Mouse (Mus musculus) heart, embryonic 11.5 days (tissue): Measurements from ENCODE around the gene Ostf1. TPM values are rescaled to one million over a fixed set of nuclear protein-coding genes. Genes with fewer than 3 reads are reported as not detected.
"Not testable (repeated sequence)": the region's sequence is repeated elsewhere in the genome, so short reads cannot be mapped to it uniquely, and the experiment has no call there.

Source experiments
- ATAC-seq: fragments of 200-750 bp; cut with Nextera tagmentation; replicated peaks from 2 replicates; pipeline ENCODE4 v1.8.0; 2017; ENCODE audit warnings: moderate library complexity; ENCODE audit not compliant: insufficient number of reproducible peaks, low FRiP score, low TSS enrichment
- H3K27ac ChIP-seq: fragments of 300-500 bp; sonication (generic); 2 replicates; pipeline ENCODE4 v1.5.1; 2014; ENCODE audit warnings: mild to moderate bottlenecking, low read depth, low read length
- H3K27me3 ChIP-seq: fragments of 300-500 bp; sonication (generic); 2 replicates; pipeline ENCODE4 v1.6.1; 2014; ENCODE audit warnings: mild to moderate bottlenecking, low read length, mixed read lengths; ENCODE audit not compliant: control insufficient read depth, insufficient read depth
- H3K36me3 ChIP-seq: fragments of 300-500 bp; sonication (generic); 2 replicates; pipeline ENCODE4 v1.6.1; 2014; ENCODE audit warnings: mild to moderate bottlenecking, low read length, moderate library complexity, mixed read lengths; ENCODE audit not compliant: control insufficient read depth, insufficient read depth
- H3K4me1 ChIP-seq: fragments of 300-500 bp; sonication (generic); 2 replicates; pipeline ENCODE4 v1.6.1; 2014; ENCODE audit warnings: low read length; ENCODE audit not compliant: control insufficient read depth, insufficient read depth
- H3K4me2 ChIP-seq: fragments of 300-500 bp; sonication (generic); 2 replicates; pipeline ENCODE4 v1.6.1; 2014; ENCODE audit warnings: mild to moderate bottlenecking, moderate library complexity
- H3K4me3 ChIP-seq: fragments of 300-500 bp; sonication (generic); 2 replicates; pipeline ENCODE4 v1.5.1; 2014; ENCODE audit warnings: low read depth, low read length
- H3K9ac ChIP-seq: fragments of 300-500 bp; sonication (generic); 2 replicates; pipeline ENCODE4 v1.6.1; 2014; ENCODE audit warnings: mild to moderate bottlenecking, low read depth, low read length, moderate library complexity
- H3K9me3 ChIP-seq: fragments of 300-500 bp; sonication (generic); replicated peaks from 2 replicates; pipeline ENCODE4 v1.6.1; 2016; ENCODE audit warnings: low read length; ENCODE audit not compliant: control insufficient read depth
- WGBS: fragments of 180-500 bp; shearing (Covaris S2); extraction: QIAGEN DNeasy Blood & Tissue Kit; methylation state at CpG from one replicate; pipeline ENCODE4 v1.1.7; 2014; ENCODE audit not compliant: insufficient replicate concordance; 5-methylcytosine and 5-hydroxymethylcytosine counted together
- polyA plus RNA-seq: library from polyadenylated mRNA; unstranded; fragments of >200 nt; fragmentation: Nextera tagmentation; extraction: Ambion mirVana; gene quantifications from 2 replicates; pipeline ENCODE4 v1.2.1, GENCODE M21; 2014

Gene Ostf1
- polyA plus RNA-seq, 1 experiment from 2014 or later, result 60.2 TPM

DNA sequence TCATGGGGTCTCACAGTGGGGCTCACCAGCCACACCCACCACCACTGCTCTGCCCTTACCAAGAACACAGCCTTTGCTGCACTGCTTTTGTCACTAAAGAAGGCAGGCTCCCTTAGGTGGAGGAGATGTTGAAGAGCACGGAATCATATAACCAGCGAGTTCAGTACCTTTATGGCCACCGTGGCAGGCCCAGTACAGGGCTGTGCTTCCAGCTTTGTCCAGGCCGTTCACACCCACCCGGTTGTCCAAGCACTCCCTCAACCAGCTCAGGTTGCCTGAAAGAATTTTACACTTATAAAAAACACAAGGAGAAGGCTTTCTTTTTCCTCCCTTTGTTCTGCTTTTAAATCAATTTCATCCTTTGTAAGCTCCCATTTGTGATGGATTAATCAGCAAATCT lies 41.4 kb downstream of the Ostf1 start:
- no peak overlapping the region for H3K27ac ChIP-seq
- no peaks in the 10 kb centered on the region for H3K9me3 ChIP-seq
- H3K4me2 ChIP-seq, result no peak overlapping the region
- no peak overlapping the region for H3K4me3 ChIP-seq
- 72% methylated on average over 5 of the region's 5 CpGs for WGBS
- H3K9ac ChIP-seq, result no peak overlapping the region
- no peaks in the 10 kb centered on the region for H3K36me3 ChIP-seq
- H3K27me3 ChIP-seq, result no peaks in the 10 kb centered on the region
- ATAC-seq, result no peak
- H3K4me1 ChIP-seq, result peaks cover 6% of the 10 kb centered on the region; the same call in 1 of the 2 replicates

- Histone ChIP-seq H3K27me3 (no peaks in the 10 kb centered on the region), H3K27ac (no peak overlapping the region), H3K36me3 (no peaks in the 10 kb centered on the region; the same call in 1 of the 2 replicates), H3K9ac (no peak overlapping the region), H3K9me3 (no peaks in the 10 kb centered on the region), H3K4me3 (no peak overlapping the region), H3K4me2 (no peak overlapping the region), H3K4me1 (peaks cover 6% of the 10 kb centered on the region; the same call in 1 of the 2 replicates)
- 90% methylated on average over 8 of the region's 8 CpGs for WGBS
- ATAC-seq, result no peak
Observed at GRCm38 (mm10) chr19:18589276-18589675, 42.3 kb downstream of the Ostf1 start.

- ATAC-seq, H3K9me3 ChIP-seq, H3K36me3 ChIP-seq, H3K4me1 ChIP-seq, H3K4me2 ChIP-seq, H3K27ac ChIP-seq, H3K9ac ChIP-seq, H3K27me3 ChIP-seq, H3K4me3 ChIP-seq: not testable (repeated sequence)
- WGBS, result 94% methylated on average over 10 of the region's 10 CpGs
Observed at GRCm38 (mm10) chr19:18588801-18589200, 42.8 kb downstream of the Ostf1 start.

DNA sequence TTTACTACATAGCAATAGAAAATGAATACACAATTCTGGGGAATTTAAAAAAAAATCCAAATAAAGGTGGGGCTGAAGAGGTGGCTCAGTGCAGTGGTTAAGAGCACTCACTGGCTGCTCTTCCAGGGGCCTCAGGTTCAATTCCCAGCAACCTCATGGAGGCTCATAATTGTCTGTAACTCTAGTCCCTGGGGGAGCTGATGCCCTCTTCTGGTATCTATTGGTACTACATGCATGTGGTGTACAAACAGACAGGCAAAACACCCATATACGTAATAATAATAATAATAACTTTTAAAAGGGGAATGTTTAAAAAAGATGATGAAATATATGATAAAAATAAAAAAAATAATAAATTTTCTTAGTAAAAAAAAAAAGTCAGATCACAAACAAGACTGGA lies 43.4 kb downstream of the Ostf1 start:
- Histone ChIP-seq H3K4me3 (no peak overlapping the region), H3K27me3 (no peaks in the 10 kb centered on the region), H3K9ac (no peak overlapping the region), H3K4me1 (peaks cover 6% of the 10 kb centered on the region; the same call in 1 of the 2 replicates), H3K9me3 (no peaks in the 10 kb centered on the region), H3K36me3 (no peaks in the 10 kb centered on the region; the same call in 1 of the 2 replicates), H3K27ac (no peak overlapping the region), H3K4me2 (no peak overlapping the region)
- ATAC-seq, result no peak
- WGBS, result 95% methylated on average over 1 of the region's 1 CpGs

- Histone ChIP-seq H3K4me3 (no peak overlapping the region), H3K4me2 (no peak overlapping the region), H3K27ac (no peak overlapping the region), H3K9ac (no peak overlapping the region), H3K27me3 (no peaks in the 10 kb centered on the region), H3K4me1 (0 out of 2 replicates have a peak, but pooled peaks cover 3% of the 10 kb centered on the region), H3K36me3 (no peaks in the 10 kb centered on the region; the same call in 1 of the 2 replicates), H3K9me3 (no peaks in the 10 kb centered on the region)
- no peak for ATAC-seq
- 82% methylated on average over 9 of the region's 9 CpGs for WGBS
Observed at GRCm38 (mm10) chr19:18587118-18587517, 44.5 kb downstream of the Ostf1 start.

GRCm38 (mm10) chr19:18584621-18585020 lies 47.0 kb downstream of the Ostf1 start:
- no peak for ATAC-seq
- Histone ChIP-seq H3K9me3 (no peaks in the 10 kb centered on the region), H3K27ac (no peak overlapping the region), H3K9ac (no peak overlapping the region), H3K4me3 (no peak overlapping the region), H3K4me2 (no peak overlapping the region), H3K27me3 (no peaks in the 10 kb centered on the region), H3K36me3 (no peaks in the 10 kb centered on the region; the same call in 1 of the 2 replicates), H3K4me1 (0 out of 2 replicates have a peak, but pooled peaks cover 3% of the 10 kb centered on the region)
- 89% methylated on average over 7 of the region's 7 CpGs for WGBS

DNA sequence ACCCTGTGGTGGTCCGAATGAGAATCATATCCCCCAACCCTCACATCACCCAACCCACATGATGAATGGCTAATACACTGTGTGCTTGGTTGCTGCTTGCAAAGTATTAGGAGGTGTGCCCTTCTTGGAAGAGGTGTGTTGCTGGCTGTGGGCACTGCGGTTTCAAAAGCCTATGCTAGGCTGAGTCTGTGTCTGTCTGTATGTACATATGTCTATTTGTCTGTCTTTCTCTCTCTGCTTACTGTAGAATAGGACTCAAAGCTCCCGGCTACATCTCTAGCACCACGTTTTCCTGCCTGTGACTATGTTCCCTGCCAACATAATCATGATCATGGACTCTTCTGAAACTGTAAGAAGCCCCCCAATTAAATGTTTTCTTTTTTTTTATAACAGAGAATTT lies 47.9 kb downstream of the Ostf1 start:
- Histone ChIP-seq H3K9ac (no peak overlapping the region), H3K27ac (no peak overlapping the region), H3K4me1 (0 out of 2 replicates have a peak, but pooled peaks cover 3% of the 10 kb centered on the region), H3K36me3 (no peaks in the 10 kb centered on the region; the same call in 1 of the 2 replicates), H3K27me3 (no peaks in the 10 kb centered on the region), H3K4me2 (no peak overlapping the region), H3K4me3 (no peak overlapping the region), H3K9me3 (no peaks in the 10 kb centered on the region)
- ATAC-seq, result no peak
- 90% methylated on average over 4 of the region's 4 CpGs for WGBS

- H3K4me3 ChIP-seq, result no peak overlapping the region
- no peaks in the 10 kb centered on the region for H3K9me3 ChIP-seq
- H3K36me3 ChIP-seq, result no peaks in the 10 kb centered on the region; the same call in 1 of the 2 replicates
- no peak overlapping the region for H3K9ac ChIP-seq
- no peak overlapping the region for H3K4me2 ChIP-seq
- H3K27me3 ChIP-seq, result no peaks in the 10 kb centered on the region
- no peak overlapping the region for H3K27ac ChIP-seq
- ATAC-seq, result no peak
- 0 out of 2 replicates have a peak, but pooled peaks cover 3% of the 10 kb centered on the region for H3K4me1 ChIP-seq
- 77% methylated on average over 6 of the region's 6 CpGs for WGBS
Observed at GRCm38 (mm10) chr19:18582887-18583286, 48.7 kb downstream of the Ostf1 start.

DNA sequence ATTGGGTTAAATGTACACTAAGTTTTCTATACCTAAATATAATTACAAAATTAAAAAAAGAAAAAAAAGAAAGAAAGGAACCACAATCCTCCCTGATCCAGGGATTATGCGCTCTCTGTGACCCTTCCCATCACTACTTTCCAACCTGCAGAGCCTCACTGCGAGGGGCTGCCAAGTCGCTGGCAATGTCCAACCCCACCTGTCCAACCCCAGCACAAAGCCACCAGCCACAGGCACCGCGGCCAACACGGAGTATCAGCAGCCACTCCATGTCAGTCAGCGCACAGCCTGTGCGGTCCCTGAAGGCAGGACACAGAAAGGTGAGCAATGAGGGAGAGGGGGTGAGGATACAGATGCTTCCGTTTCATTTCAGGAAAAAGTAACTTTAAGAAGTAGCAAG lies 49.4 kb downstream of the Ostf1 start:
- 0 out of 2 replicates have a peak, but pooled peaks cover 3% of the 10 kb centered on the region for H3K4me1 ChIP-seq
- no peak overlapping the region for H3K4me2 ChIP-seq
- no peak overlapping the region for H3K4me3 ChIP-seq
- no peak overlapping the region for H3K27ac ChIP-seq
- H3K36me3 ChIP-seq, result no peaks in the 10 kb centered on the region; the same call in 1 of the 2 replicates
- no peak overlapping the region for H3K9ac ChIP-seq
- no peaks in the 10 kb centered on the region for H3K27me3 ChIP-seq
- WGBS, result 88% methylated on average over 9 of the region's 9 CpGs
- no peak for ATAC-seq
- no peaks in the 10 kb centered on the region for H3K9me3 ChIP-seq
